Mouse (Mus musculus): Measurements from ENCODE around the gene Pklr. TPM values are rescaled to one million over a fixed set of nuclear protein-coding genes. Genes with fewer than 3 reads are reported as not detected.

The Pklr gene
- polyA plus RNA-seq (2015; fragmentation: Nextera tagmentation; extraction: Ambion mirVana) = 0.09 and 0.61 TPM in 2 replicates

DNA sequence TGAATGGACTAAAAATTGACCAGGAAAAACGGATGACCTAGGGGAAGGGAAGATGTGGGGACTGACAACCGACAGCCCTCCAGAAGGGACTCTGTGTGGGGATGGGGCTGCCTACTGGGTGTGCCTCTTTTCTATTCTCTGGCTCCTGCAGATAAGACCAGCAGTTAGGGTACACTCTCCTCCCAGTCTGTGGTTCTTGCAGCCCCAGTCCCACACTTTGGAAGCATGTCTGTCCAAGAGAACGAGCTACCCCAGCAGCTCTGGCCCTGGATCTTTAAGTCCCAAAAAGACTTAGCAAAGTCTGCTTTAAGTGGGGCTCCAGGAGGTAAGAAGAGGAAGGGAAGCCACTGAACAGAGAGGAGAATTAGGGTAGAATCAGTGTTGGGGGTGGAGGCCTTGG is at the start of gene Pklr:
Pklr (plus strand) TSS at position 185 of the 400 bp plus-strand sequence.
- Histone ChIP-seq H3K4me2 (no peak within 1 kb of the TSS), H3K4me3 (no peak within 1 kb of the TSS), H3K27me3 (peaks cover 9% of the 10 kb centered on the region; the same call in 1 of the 2 replicates), H3K36me3 (no peaks in the 10 kb centered on the region), H3K27ac (no peak within 1 kb of the TSS), H3K4me1 (replicated peaks) (peaks cover 6% of the 10 kb centered on the region; the same call in 1 of the 2 replicates), H3K9me3 (replicated peaks) (no peaks in the 10 kb centered on the region), H3K9ac (no peak within 1 kb of the TSS)
- WGBS = 50% methylated on average over 3 of the region's 3 CpGs
- ATAC-seq (replicated peaks; ENCODE audit: insufficient number of reproducible peaks, insufficient read depth, low FRiP score, low read depth) = no peak

DNA sequence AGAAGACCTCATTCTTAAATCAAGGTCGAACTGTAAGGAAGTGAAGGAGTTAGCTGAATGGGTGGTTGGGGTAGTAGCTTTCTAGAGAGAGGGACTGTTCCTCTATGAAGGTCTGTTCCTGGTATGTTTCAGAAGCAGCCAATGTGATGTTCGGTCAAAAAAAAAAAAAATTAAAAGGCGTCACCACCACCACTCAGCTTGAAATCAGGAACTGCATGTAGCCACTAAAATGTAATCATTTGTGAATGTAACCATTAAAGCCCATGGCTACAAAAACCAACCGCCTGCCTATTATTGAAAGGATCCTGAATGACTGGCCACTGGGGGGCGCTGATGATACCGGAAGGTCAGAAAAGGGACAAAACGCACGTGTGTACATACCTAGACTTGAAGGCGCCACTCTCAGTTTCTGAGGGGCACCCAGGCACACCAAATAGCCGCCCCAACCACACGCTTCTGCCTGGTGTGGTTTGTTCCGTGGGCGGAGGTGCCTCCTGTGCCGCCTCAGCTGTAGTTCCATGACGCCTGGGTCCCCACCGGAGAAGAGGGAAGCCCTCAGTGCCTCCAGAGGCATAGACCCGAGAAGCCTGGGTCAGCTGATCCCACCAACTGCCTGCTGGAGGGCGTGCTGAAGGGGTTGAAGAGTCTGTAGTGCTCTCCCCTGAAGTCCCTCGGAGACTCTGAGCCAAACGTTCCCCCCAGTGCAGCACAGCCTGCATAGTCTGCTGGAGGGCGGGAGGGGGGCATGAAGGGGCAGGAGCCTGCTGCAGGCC is 48.4 kb upstream of the Pklr start:
- no peak overlapping the region for H3K27ac ChIP-seq
- no peak overlapping the region for H3K9ac ChIP-seq
- peaks cover 37% of the 10 kb centered on the region for H3K4me1 ChIP-seq (replicated peaks)
- peak overlapping the region; percentile 59 for H3K4me2 ChIP-seq
- H3K9me3 ChIP-seq (replicated peaks) = no peaks in the 10 kb centered on the region
- no peak for ATAC-seq (replicated peaks; ENCODE audit: insufficient number of reproducible peaks, insufficient read depth, low FRiP score, low read depth)
- H3K4me3 ChIP-seq = 0 out of 2 replicates have a peak overlapping the region, but pooled peaks have one; percentile 12
- WGBS = 23% methylated on average over 21 of the region's 21 CpGs
- no peaks in the 10 kb centered on the region for H3K36me3 ChIP-seq
- H3K27me3 ChIP-seq = peaks cover 19% of the 10 kb centered on the region

DNA sequence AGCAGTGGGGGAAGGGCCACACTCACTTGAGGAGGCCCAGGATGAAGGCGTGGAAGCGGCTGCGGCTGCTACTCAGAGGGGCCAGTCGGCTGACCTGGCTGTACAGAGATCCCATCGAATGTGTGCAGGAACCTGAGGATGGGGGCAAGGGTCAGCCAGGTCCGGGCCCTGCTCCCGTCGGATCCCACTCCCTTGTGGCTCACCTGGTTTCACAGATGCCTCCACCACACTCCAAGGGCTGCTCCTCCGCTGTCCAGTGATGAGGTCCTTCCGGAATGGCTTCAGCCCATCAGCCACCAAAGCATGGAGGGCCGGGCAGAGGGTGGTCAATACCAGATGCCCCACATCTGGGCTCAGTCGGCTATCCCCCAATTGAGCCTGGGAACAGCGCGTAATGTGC is 47.0 kb upstream of the Pklr start:
- ATAC-seq (replicated peaks; ENCODE audit: insufficient number of reproducible peaks, insufficient read depth, low FRiP score, low read depth) = no peak
- H3K27me3 ChIP-seq = peaks cover 27% of the 10 kb centered on the region
- H3K27ac ChIP-seq = no peak overlapping the region
- peak overlapping the region; percentile 100 for H3K4me2 ChIP-seq
- no peaks in the 10 kb centered on the region for H3K36me3 ChIP-seq
- H3K4me3 ChIP-seq = peak overlapping the region; percentile 69
- WGBS = 59% methylated on average over 14 of the region's 14 CpGs
- peak overlapping the region; percentile 30; the same call in 1 of the 2 replicates for H3K9ac ChIP-seq
- peaks cover 42% of the 10 kb centered on the region for H3K4me1 ChIP-seq (replicated peaks)
- no peaks in the 10 kb centered on the region for H3K9me3 ChIP-seq (replicated peaks)

DNA sequence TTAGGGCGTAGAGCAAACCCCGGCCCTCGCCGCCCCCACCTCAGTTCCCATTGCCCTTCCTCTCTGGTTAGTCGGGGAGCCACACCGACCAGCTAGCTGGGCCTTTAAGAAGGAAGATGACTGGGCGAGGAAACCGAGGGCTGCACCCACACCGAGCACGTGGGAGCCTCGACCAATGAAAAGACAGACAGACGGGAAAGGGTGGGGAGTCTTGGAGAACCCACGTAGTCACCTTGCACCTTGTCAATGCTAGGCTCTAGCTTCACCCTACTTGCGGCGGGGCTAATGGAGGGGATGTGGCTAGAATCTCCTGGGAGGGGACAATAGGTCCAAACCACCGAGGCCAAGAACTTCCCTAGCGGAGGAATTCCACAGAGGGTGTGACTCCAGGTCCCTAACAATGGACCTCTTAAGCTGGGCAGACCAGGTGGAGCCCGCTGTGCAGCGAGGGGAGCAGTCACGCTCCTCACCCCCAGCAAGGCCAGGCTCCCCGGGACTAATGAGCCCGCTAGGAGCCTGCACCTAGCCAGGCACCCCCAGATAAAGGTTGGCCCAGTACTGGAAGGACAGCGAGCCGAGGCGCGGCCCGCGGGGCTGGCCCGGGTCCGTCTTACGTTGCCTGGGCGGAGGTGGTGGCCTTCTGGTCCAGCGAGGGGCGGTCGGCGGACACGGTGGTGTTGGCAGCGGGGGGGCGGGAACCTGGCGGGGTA is 45.9 kb upstream of the Pklr start:
- Histone ChIP-seq H3K36me3 (0 out of 2 replicates have a peak, but pooled peaks cover 9% of the 10 kb centered on the region), H3K4me3 (peak overlapping the region; percentile 69), H3K9me3 (replicated peaks) (no peaks in the 10 kb centered on the region), H3K4me1 (replicated peaks) (peaks cover 39% of the 10 kb centered on the region), H3K27me3 (peaks cover 27% of the 10 kb centered on the region), H3K9ac (peak overlapping the region; percentile 62), H3K4me2 (peak overlapping the region; percentile 100), H3K27ac (peak overlapping the region; percentile 72)
- under 1% methylated on average over 40 of the region's 40 CpGs for WGBS
- peak; percentile 79 for ATAC-seq (replicated peaks; ENCODE audit: insufficient number of reproducible peaks, insufficient read depth, low FRiP score, low read depth)

DNA sequence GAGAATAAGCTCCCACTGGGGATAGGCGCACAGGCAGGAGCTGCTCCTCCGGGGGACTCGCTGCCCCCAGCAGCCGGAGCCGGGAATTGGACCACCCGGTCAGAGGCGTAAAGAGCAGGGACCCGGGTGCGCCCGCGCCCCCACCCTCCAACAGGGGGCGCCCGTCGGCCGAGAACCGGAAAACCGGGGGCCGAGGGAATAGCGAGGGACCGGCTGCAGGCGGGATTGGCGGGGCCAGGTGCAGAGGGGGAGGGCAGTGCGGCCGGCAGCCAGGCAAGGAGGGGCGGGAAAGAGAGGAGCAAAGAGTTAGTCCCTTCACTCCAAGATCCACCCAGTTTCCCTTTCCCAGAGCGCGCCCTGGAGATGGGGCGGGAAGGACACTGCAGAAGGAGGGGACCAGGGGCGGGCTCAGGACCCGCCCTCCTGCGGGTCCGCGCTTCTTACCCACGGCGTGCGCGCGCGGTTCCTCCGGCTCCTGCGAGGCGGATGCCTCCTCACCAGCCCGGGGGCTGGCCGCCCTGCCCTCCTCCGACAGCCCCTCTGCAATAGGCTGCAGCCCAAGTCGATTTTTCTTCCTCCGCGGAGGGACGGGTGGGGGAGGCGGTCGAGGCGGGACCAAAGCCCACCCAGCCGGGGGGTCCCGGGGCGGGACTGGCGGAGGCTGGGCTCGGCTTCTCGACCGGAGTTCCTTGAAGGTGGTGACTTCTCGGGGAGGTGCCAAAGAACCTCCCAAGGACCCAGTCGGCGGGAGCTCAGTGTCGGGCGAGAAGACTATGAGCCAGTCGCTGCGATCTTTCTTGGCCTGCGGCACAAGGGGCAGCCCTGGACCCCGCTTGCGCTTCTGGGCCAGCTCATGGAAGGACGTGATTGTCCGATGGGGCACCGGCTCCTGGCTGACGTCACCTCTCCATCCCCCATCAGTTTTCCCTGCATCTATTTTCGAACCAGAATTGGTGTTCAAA is 45.0 kb upstream of the Pklr start:
- H3K9me3 ChIP-seq (replicated peaks) = no peaks in the 10 kb centered on the region
- H3K9ac ChIP-seq = peak overlapping the region; percentile 62
- H3K36me3 ChIP-seq = peaks cover 18% of the 10 kb centered on the region; the same call in 1 of the 2 replicates
- peak overlapping the region; percentile 72 for H3K27ac ChIP-seq
- H3K4me1 ChIP-seq (replicated peaks) = peaks cover 39% of the 10 kb centered on the region
- peak overlapping the region; percentile 100 for H3K4me2 ChIP-seq
- peak overlapping the region; percentile 69 for H3K4me3 ChIP-seq
- ATAC-seq (replicated peaks; ENCODE audit: insufficient number of reproducible peaks, insufficient read depth, low FRiP score, low read depth) = peak; percentile 58
- H3K27me3 ChIP-seq = peaks cover 27% of the 10 kb centered on the region
- WGBS = under 1% methylated on average over 72 of the region's 74 CpGs

GRCm38 (mm10) chr3:89091811-89092508 is 44.0 kb upstream of the Pklr start:
- Histone ChIP-seq H3K4me1 (replicated peaks) (peaks cover 39% of the 10 kb centered on the region), H3K9ac (no peak overlapping the region)
- WGBS = 13% methylated on average over 20 of the region's 20 CpGs

DNA sequence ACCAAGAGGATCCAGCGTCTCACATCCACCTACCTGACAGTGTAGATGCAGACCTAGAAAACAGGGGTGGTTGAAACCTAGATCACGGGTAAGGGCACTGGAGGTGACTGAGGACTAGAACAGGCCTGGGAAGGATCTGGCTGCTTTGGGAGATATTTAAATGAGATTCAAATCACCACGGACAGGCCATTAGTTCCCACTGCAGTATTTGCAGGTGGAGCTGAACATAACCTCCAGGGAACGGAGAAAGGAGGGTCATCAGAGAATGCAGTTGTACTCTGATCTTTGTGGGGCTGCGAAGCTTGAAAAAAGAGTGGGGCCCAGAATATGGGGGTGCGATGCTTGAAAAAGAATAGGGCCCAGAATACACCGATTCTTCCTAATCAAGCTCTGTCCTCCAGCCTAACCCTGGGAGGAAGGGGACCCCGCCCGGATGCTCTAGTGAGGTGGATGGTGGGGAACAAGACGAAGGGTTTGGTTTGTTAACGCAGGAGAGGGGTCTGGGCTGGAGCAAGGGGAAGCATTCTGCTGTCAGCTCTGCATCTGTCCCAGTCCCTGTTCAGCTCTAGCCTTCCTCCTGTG is 43.3 kb upstream of the Pklr start:
- H3K36me3 ChIP-seq = peaks cover 26% of the 10 kb centered on the region
- peak overlapping the region; percentile 56 for H3K4me2 ChIP-seq
- H3K27me3 ChIP-seq = peaks cover 27% of the 10 kb centered on the region
- H3K4me3 ChIP-seq = peak overlapping the region; percentile 36
- peak overlapping the region; percentile 30; the same call in 1 of the 2 replicates for H3K9ac ChIP-seq
- peaks cover 38% of the 10 kb centered on the region for H3K4me1 ChIP-seq (replicated peaks)
- ATAC-seq (replicated peaks; ENCODE audit: insufficient number of reproducible peaks, insufficient read depth, low FRiP score, low read depth) = no peak
- 30% methylated on average over 11 of the region's 11 CpGs for WGBS
- no peak overlapping the region for H3K27ac ChIP-seq
- H3K9me3 ChIP-seq (replicated peaks) = no peaks in the 10 kb centered on the region

More at GRCm38 (mm10) chr3:89091811-89092508, 44.0 kb upstream of the Pklr start:
- Histone ChIP-seq H3K4me2 (peak overlapping the region; percentile 100), H3K9me3 (replicated peaks) (no peaks in the 10 kb centered on the region), H3K4me3 (peak overlapping the region; percentile 69), H3K27me3 (peaks cover 27% of the 10 kb centered on the region), H3K36me3 (peaks cover 25% of the 10 kb centered on the region), H3K27ac (no peak overlapping the region)
- ATAC-seq (replicated peaks; ENCODE audit: insufficient number of reproducible peaks, insufficient read depth, low FRiP score, low read depth) = no peak

GRCm38 (mm10) chr3:89093175-89093574 is 42.8 kb upstream of the Pklr start, which contains the start of gene Rusc1:
Gene Rusc1, minus strand, starts transcription at chr3:89093311.
- Histone ChIP-seq H3K27me3 (peaks cover 27% of the 10 kb centered on the region), H3K9me3 (replicated peaks) (no peaks in the 10 kb centered on the region), H3K4me3 (peak within 1 kb of the TSS; percentile 69), H3K36me3 (peaks cover 29% of the 10 kb centered on the region), H3K4me1 (replicated peaks) (peaks cover 34% of the 10 kb centered on the region), H3K9ac (peak within 1 kb of the TSS; percentile 30; the same call in 1 of the 2 replicates), H3K4me2 (peak within 1 kb of the TSS; percentile 100), H3K27ac (no peak within 1 kb of the TSS)
- ATAC-seq (replicated peaks; ENCODE audit: insufficient number of reproducible peaks, insufficient read depth, low FRiP score, low read depth) = peak; percentile 36
- 6% methylated on average over 18 of the region's 18 CpGs for WGBS

DNA sequence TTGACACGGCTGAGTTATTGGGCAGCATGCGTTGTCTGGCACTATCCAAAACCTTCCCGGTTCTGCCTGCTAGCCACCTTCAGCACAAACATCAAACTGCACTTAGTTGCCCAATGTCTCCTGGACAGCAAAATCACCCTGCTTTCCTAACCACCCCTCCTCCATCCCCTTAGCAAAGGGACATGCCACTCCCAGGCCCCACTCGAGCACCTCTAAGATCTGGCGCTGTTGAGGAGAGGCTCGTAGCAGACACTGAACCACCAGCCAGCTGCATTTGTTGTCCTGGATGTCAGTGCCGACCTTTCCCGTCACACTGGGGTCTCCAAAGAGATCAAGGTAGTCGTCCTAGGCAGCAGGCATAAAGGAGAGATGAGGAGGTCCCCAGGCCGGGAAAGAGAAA is 41.9 kb upstream of the Pklr start:
- Histone ChIP-seq H3K9me3 (replicated peaks) (no peaks in the 10 kb centered on the region), H3K4me2 (no peak overlapping the region), H3K9ac (no peak overlapping the region), H3K27ac (no peak overlapping the region), H3K27me3 (peaks cover 23% of the 10 kb centered on the region), H3K4me1 (replicated peaks) (peaks cover 29% of the 10 kb centered on the region), H3K4me3 (no peak overlapping the region), H3K36me3 (peaks cover 33% of the 10 kb centered on the region)
- WGBS = 83% methylated on average over 10 of the region's 10 CpGs
- ATAC-seq (replicated peaks; ENCODE audit: insufficient number of reproducible peaks, insufficient read depth, low FRiP score, low read depth) = no peak

GRCm38 (mm10) chr3:89100811-89101210 is 35.1 kb upstream of the Pklr start, which contains the start of gene Gm43738:
Gene Gm43738, minus strand, starts transcription at chr3:89101099.
- no peak for ATAC-seq (replicated peaks; ENCODE audit: insufficient number of reproducible peaks, insufficient read depth, low FRiP score, low read depth)
- Histone ChIP-seq H3K27ac (peak within 1 kb of the TSS; percentile 15; the same call in 1 of the 2 replicates), H3K4me3 (peak within 1 kb of the TSS; percentile 72), H3K4me1 (replicated peaks) (peaks cover 20% of the 10 kb centered on the region), H3K36me3 (peaks cover 16% of the 10 kb centered on the region), H3K9ac (peak within 1 kb of the TSS; percentile 60), H3K9me3 (replicated peaks) (no peaks in the 10 kb centered on the region), H3K4me2 (peak within 1 kb of the TSS; percentile 77), H3K27me3 (no peaks in the 10 kb centered on the region)
- 39% methylated on average over 7 of the region's 7 CpGs for WGBS
